Comparison of ENCODE assay signal across 18 mouse cellular contexts in genomic region chr12:111385883-111386641, GRCm38 (mm10). TPM values are rescaled to one million over a fixed set of nuclear protein-coding genes. Genes with fewer than 3 reads are reported as not detected.
A peak's percentile ranks its signal among the peaks of the same experiment; 100 is the strongest.
DNase-seq lines count a peak whose midpoint lies in the region; ATAC-seq and TF ChIP-seq lines count a peak whose summit lies in the region.
"Had no signal": no experiment of that assay in that cellular context is flagged by ENCODE, and none has a peak within 500 bp of the region (broad histone marks: within the 10 kb centered on the region; RNA-seq: fewer than 3 reads in every experiment).

No protein-coding gene starts in this region.

- no peaks in the 10 kb centered on the region for H3K36me3 ChIP-seq in heart, embryonic 12.5 days
- no peaks in the 10 kb centered on the region for H3K36me3 ChIP-seq in limb, embryonic 14.5 days (ENCODE audit: control insufficient read depth, insufficient read depth, low read length)
- H3K36me3 ChIP-seq in limb, embryonic 10.5 days = no peaks in the 10 kb centered on the region
- no peaks in the 10 kb centered on the region for H3K36me3 ChIP-seq in C2C12 (ENCODE audit: control insufficient read depth, insufficient read depth)
- H3K36me3 ChIP-seq in intestine, embryonic 15.5 days = no peaks in the 10 kb centered on the region
- H3K36me3 ChIP-seq: forebrain, embryonic 10.5 days had no signal

- peak; percentile 66 for ATAC-seq in heart, embryonic 12.5 days (ENCODE audit: insufficient number of reproducible peaks, low FRiP score)
- ATAC-seq in limb, embryonic 14.5 days (ENCODE audit: low FRiP score, low read depth) = 0 out of 2 replicates have a peak, but pooled peaks have one; percentile 19
- peak; percentile 74 for ATAC-seq in intestine, embryonic 15.5 days
- ATAC-seq in erythroid progenitor cell, adult 5-6 weeks (replicated peaks; ENCODE audit: low FRiP score, poor library complexity, severe bottlenecking) = no peak
- ATAC-seq: activated CD4-positive, CD25-positive, alpha-beta regulatory T cell, adult 4 months; inflammation-experienced regulatory T-cells, adult 6 months; midbrain, embryonic 16.5 days had no signal

- no peaks in the 10 kb centered on the region for H3K79me3 ChIP-seq in C2C12 (ENCODE audit: low read depth)

- no peak for TF ChIP-seq CTCF in C2C12 (IDR thresholded peaks at IDR 0.05; ENCODE audit: control insufficient read depth, insufficient read depth, insufficient read length)

- peak overlapping the region; percentile 65 for H3K27ac ChIP-seq in heart, embryonic 12.5 days (ENCODE audit: poor library complexity, severe bottlenecking)
- H3K27ac ChIP-seq in limb, embryonic 14.5 days (replicated peaks; ENCODE audit: low read depth, low read length) = no peak overlapping the region
- H3K27ac ChIP-seq in limb, embryonic 10.5 days = no peak overlapping the region
- peak overlapping the region; percentile 77 for H3K27ac ChIP-seq in intestine, embryonic 15.5 days

- WGBS in heart, embryonic 12.5 days = 72% methylated on average over 13 of the region's 13 CpGs
- WGBS in limb, embryonic 14.5 days = 89% methylated on average over 13 of the region's 13 CpGs
- 90% methylated on average over 13 of the region's 13 CpGs for WGBS in limb, embryonic 10.5 days
- WGBS in intestine, embryonic 15.5 days = 76% methylated on average over 13 of the region's 13 CpGs

- peaks cover 5% of the 10 kb centered on the region for H3K9me3 ChIP-seq in heart, embryonic 12.5 days (replicated peaks)
- H3K9me3 ChIP-seq in limb, embryonic 14.5 days (ENCODE audit: control insufficient read depth, low read length) = no peaks in the 10 kb centered on the region
- H3K9me3 ChIP-seq in limb, embryonic 10.5 days (replicated peaks) = no peaks in the 10 kb centered on the region
- H3K9me3 ChIP-seq in intestine, embryonic 15.5 days = no peaks in the 10 kb centered on the region
- H3K9me3 ChIP-seq: forebrain, embryonic 10.5 days had no signal

- no peak for DNase-seq in heart, adult 8-10 months (ENCODE audit: low spot score)
- DNase-seq in limb, embryonic 14.5 days (ENCODE audit: low spot score) = no peak
- DNase-seq in limb, embryonic 10.5 days (ENCODE audit: low spot score) = no peak
- no peak for DNase-seq in ovary, adult 18-20 months (ENCODE audit: low spot score)
- DNase-seq: cerebellum, adult 8-10 months; thymus, postnatal 36 days had no signal

- H3K4me1 ChIP-seq in heart, embryonic 12.5 days (replicated peaks) = peaks cover 15% of the 10 kb centered on the region
- no peaks in the 10 kb centered on the region for H3K4me1 ChIP-seq in limb, embryonic 14.5 days (ENCODE audit: control insufficient read depth, insufficient read depth, low read length)
- peaks cover 7% of the 10 kb centered on the region for H3K4me1 ChIP-seq in limb, embryonic 10.5 days
- 0 out of 2 replicates have a peak, but pooled peaks cover 12% of the 10 kb centered on the region for H3K4me1 ChIP-seq in intestine, embryonic 15.5 days (replicated peaks)

- no peaks in the 10 kb centered on the region for H3K27me3 ChIP-seq in heart, embryonic 12.5 days (replicated peaks)
- no peaks in the 10 kb centered on the region for H3K27me3 ChIP-seq in limb, embryonic 14.5 days (ENCODE audit: control insufficient read depth, insufficient read depth, low read length)
- no peaks in the 10 kb centered on the region for H3K27me3 ChIP-seq in limb, embryonic 10.5 days (ENCODE audit: low read depth, poor library complexity, severe bottlenecking)
- H3K27me3 ChIP-seq in C2C12 (ENCODE audit: control insufficient read depth, insufficient read depth, insufficient read length) = no peaks in the 10 kb centered on the region
- H3K27me3 ChIP-seq in intestine, embryonic 15.5 days (replicated peaks) = no peaks in the 10 kb centered on the region

- no peak overlapping the region for H3K4me3 ChIP-seq in heart, embryonic 12.5 days
- H3K4me3 ChIP-seq in limb, embryonic 14.5 days (replicated peaks; ENCODE audit: low read length) = no peak overlapping the region
- no peak overlapping the region for H3K4me3 ChIP-seq in limb, embryonic 10.5 days
- H3K4me3 ChIP-seq in C2C12 (ENCODE audit: insufficient read depth, poor library complexity, severe bottlenecking) = no peak overlapping the region
- no peak overlapping the region for H3K4me3 ChIP-seq in intestine, embryonic 15.5 days (replicated peaks)
- H3K4me3 ChIP-seq: forebrain, embryonic 10.5 days had no signal

- H3K79me2 ChIP-seq in C2C12 (ENCODE audit: control insufficient read depth, insufficient read depth) = no peaks in the 10 kb centered on the region

- H3K4me2 ChIP-seq in heart, embryonic 12.5 days = no peak overlapping the region
- H3K4me2 ChIP-seq in limb, embryonic 14.5 days (replicated peaks; ENCODE audit: low read depth, low read length, severe bottlenecking) = no peak overlapping the region
- no peak overlapping the region for H3K4me2 ChIP-seq in intestine, embryonic 15.5 days (replicated peaks)

- no peak for TF ChIP-seq POLR2A in limb, embryonic 14.5 days (IDR thresholded peaks at IDR 0.05; ENCODE audit: borderline replicate concordance, extremely low read depth, insufficient read depth, insufficient read length)

- no peak overlapping the region for H3K9ac ChIP-seq in heart, embryonic 12.5 days
- H3K9ac ChIP-seq in limb, embryonic 14.5 days (ENCODE audit: low read depth, low read length, severe bottlenecking) = no peak overlapping the region
- no peak overlapping the region for H3K9ac ChIP-seq in intestine, embryonic 15.5 days

- H3ac ChIP-seq in C2C12 (ENCODE audit: control insufficient read depth, insufficient read length, low read depth) = no peak overlapping the region

TF ChIP-seq in C2C12, 6 proteins besides CTCF, POLR2A, EP300 and RAD21:
- TF ChIP-seq MYOD1 (IDR thresholded peaks at IDR 0.05; ENCODE audit: control insufficient read depth, insufficient read length, low read depth) (no peak), USF1 (IDR thresholded peaks at IDR 0.05; ENCODE audit: low read depth) (peak; percentile 28)

RNA-seq across cellular contexts. Expression of gene Cdc42bpb, which starts 8.5 kb away (rescaled TPM):
- polyA plus RNA-seq in heart, embryonic 12.5 days (2016; fragmentation: Nextera tagmentation; extraction: Ambion mirVana) = 33.5 and 38.2 TPM in 2 replicates
- total RNA-seq in heart, adult 8-10 months (2022) = 10 to 100 TPM; 45.5 to 59.7 (median 53.9) TPM
- 163 and 215 TPM in 2 replicates for polyA plus RNA-seq in limb, embryonic 14.5 days (2012; rRNA removed)
- 37.0 and 39.7 TPM in 2 replicates for polyA plus RNA-seq in limb, embryonic 14.5 days (2014; fragmentation: Nextera tagmentation; extraction: Ambion mirVana)
- polyA plus RNA-seq in limb, embryonic 10.5 days (2016; fragmentation: Nextera tagmentation; extraction: Ambion mirVana) = 30.4 and 32.0 TPM in 2 replicates
- polyA plus RNA-seq in C2C12 (2012; fragmentation: generic; extraction: Trizol) = 48.1 TPM
- 31.8 and 33.9 TPM in 2 replicates for polyA plus RNA-seq in intestine, embryonic 15.5 days (2015; fragmentation: Nextera tagmentation; extraction: Ambion mirVana)
- 0.42 and 9.7 TPM in 2 replicates for total RNA-seq in erythroid progenitor cell, adult 5-6 weeks (2015; ENCODE audit: low replicate concordance)
- total RNA-seq in erythroid progenitor cell, adult 5-6 weeks (2017; ENCODE audit: low replicate concordance) = 0.64 and 9.7 TPM in 2 replicates
- total RNA-seq: MEL had no signal

RNA-seq across cellular contexts. Expression of gene Lbhd2, which starts 20.5 kb away (rescaled TPM):
- polyA plus RNA-seq in heart, embryonic 12.5 days (2016; fragmentation: Nextera tagmentation; extraction: Ambion mirVana) = 0.31 TPM in 1 of 2 replicates, not detected in the other
- total RNA-seq in heart, adult 8-10 months (2022) = not detected
- 11.0 and 17.2 TPM in 2 replicates for polyA plus RNA-seq in limb, embryonic 14.5 days (2012; rRNA removed)
- polyA plus RNA-seq in limb, embryonic 14.5 days (2014; fragmentation: Nextera tagmentation; extraction: Ambion mirVana) = 19.2 and 22.3 TPM in 2 replicates
- polyA plus RNA-seq in limb, embryonic 10.5 days (2016; fragmentation: Nextera tagmentation; extraction: Ambion mirVana) = not detected in 2 replicates
- polyA plus RNA-seq in C2C12 (2012; fragmentation: generic; extraction: Trizol) = not detected
- polyA plus RNA-seq in intestine, embryonic 15.5 days (2015; fragmentation: Nextera tagmentation; extraction: Ambion mirVana) = 1.6 and 2.0 TPM in 2 replicates
- total RNA-seq in erythroid progenitor cell, adult 5-6 weeks (2015; ENCODE audit: low replicate concordance) = not detected in 2 replicates
- not detected in 2 replicates for total RNA-seq in erythroid progenitor cell, adult 5-6 weeks (2017; ENCODE audit: low replicate concordance)
- total RNA-seq: hematopoietic stem cell, adult 5-6 weeks; MEL had no signal
- polyA plus RNA-seq: activated CD4-positive, CD25-positive, alpha-beta regulatory T cell, adult 4 months; forebrain, embryonic 10.5 days; macrophage had no signal

RNA-seq across cellular contexts. Expression of gene Exoc3l4, which starts 30.8 kb away (rescaled TPM):
- polyA plus RNA-seq in heart, embryonic 12.5 days (2016; fragmentation: Nextera tagmentation; extraction: Ambion mirVana) = 8.5 and 10.1 TPM in 2 replicates
- total RNA-seq in heart, adult 8-10 months (2022) = 1 to 10 TPM; 2.1 to 3.6 (median 3.0) TPM
- 11.7 and 14.9 TPM in 2 replicates for polyA plus RNA-seq in limb, embryonic 14.5 days (2012; rRNA removed)
- polyA plus RNA-seq in limb, embryonic 14.5 days (2014; fragmentation: Nextera tagmentation; extraction: Ambion mirVana) = 7.4 and 7.7 TPM in 2 replicates
- polyA plus RNA-seq in limb, embryonic 10.5 days (2016; fragmentation: Nextera tagmentation; extraction: Ambion mirVana) = 5.1 and 6.5 TPM in 2 replicates
- polyA plus RNA-seq in C2C12 (2012; fragmentation: generic; extraction: Trizol) = 58.3 TPM
- polyA plus RNA-seq in intestine, embryonic 15.5 days (2015; fragmentation: Nextera tagmentation; extraction: Ambion mirVana) = 11.1 and 11.5 TPM in 2 replicates
- total RNA-seq in erythroid progenitor cell, adult 5-6 weeks (2015; ENCODE audit: low replicate concordance) = 2.2 TPM in 1 of 2 replicates, not detected in the other
- not detected in 2 replicates for total RNA-seq in erythroid progenitor cell, adult 5-6 weeks (2017; ENCODE audit: low replicate concordance)
- polyA plus RNA-seq: activated CD4-positive, CD25-positive, alpha-beta regulatory T cell, adult 4 months; inflammation-experienced regulatory T-cells, adult 6 months had no signal

RNA-seq across cellular contexts. Expression of gene Tnfaip2, which starts 56.2 kb away (rescaled TPM):
- polyA plus RNA-seq in heart, embryonic 12.5 days (2016; fragmentation: Nextera tagmentation; extraction: Ambion mirVana) = 7.4 and 12.0 TPM in 2 replicates
- total RNA-seq in heart, adult 8-10 months (2022) = 10 to 100 TPM; 25.2 to 49.3 (median 41.6) TPM
- polyA plus RNA-seq in limb, embryonic 14.5 days (2012; rRNA removed) = 9.3 and 10.2 TPM in 2 replicates
- 10.0 and 11.4 TPM in 2 replicates for polyA plus RNA-seq in limb, embryonic 14.5 days (2014; fragmentation: Nextera tagmentation; extraction: Ambion mirVana)
- polyA plus RNA-seq in limb, embryonic 10.5 days (2016; fragmentation: Nextera tagmentation; extraction: Ambion mirVana) = 4.3 and 6.0 TPM in 2 replicates
- 119 TPM for polyA plus RNA-seq in C2C12 (2012; fragmentation: generic; extraction: Trizol)
- polyA plus RNA-seq in intestine, embryonic 15.5 days (2015; fragmentation: Nextera tagmentation; extraction: Ambion mirVana) = 4.9 and 5.7 TPM in 2 replicates
- 75.7 and 109 TPM in 2 replicates for total RNA-seq in erythroid progenitor cell, adult 5-6 weeks (2015; ENCODE audit: low replicate concordance)
- 238 and 415 TPM in 2 replicates for total RNA-seq in erythroid progenitor cell, adult 5-6 weeks (2017; ENCODE audit: low replicate concordance)
- polyA plus RNA-seq: activated CD4-positive, CD25-positive, alpha-beta regulatory T cell, adult 4 months; inflammation-experienced regulatory T-cells, adult 6 months; neural tube, embryonic 14.5 days had no signal

Comparison
In these comparisons a context has a peak if more than half of its experiments do, and no peak if none do; other contexts are left out.
1. H3K27ac ChIP-seq: peak in heart, embryonic 12.5 days (single experiment) and intestine, embryonic 15.5 days (single experiment); none in limb, embryonic 14.5 days (single experiment) and limb, embryonic 10.5 days (single experiment).